ENCODE assay signal across 20 mouse cellular contexts in genomic region chr13:98500471-98501125, GRCm38 (mm10). TPM values are rescaled to one million over a fixed set of nuclear protein-coding genes. Genes with fewer than 3 reads are reported as not detected.
"Had no signal": no experiment of that assay in that cellular context is flagged by ENCODE, and none has a peak within 500 bp of the region (broad histone marks: within the 10 kb centered on the region; RNA-seq: fewer than 3 reads in every experiment).

No protein-coding gene starts in this region.

- H3K4me2 ChIP-seq: lung, embryonic 15.5 days; midbrain, embryonic 12.5 days; midbrain, embryonic 15.5 days; neural tube, embryonic 12.5 days had no signal

- H3K9me3 ChIP-seq: lung, embryonic 15.5 days; midbrain, embryonic 12.5 days; midbrain, embryonic 15.5 days; neural tube, embryonic 12.5 days had no signal

- H3K36me3 ChIP-seq: lung, embryonic 15.5 days; midbrain, embryonic 12.5 days; midbrain, embryonic 15.5 days; neural tube, embryonic 12.5 days had no signal

- DNase-seq: liver, postnatal 0 days; lung, adult 2 months; lung, postnatal 14 days; lung, postnatal 36 days; right cerebral cortex, postnatal 25 days; right cerebral cortex, postnatal 4 days; spleen, adult 18-20 months; thymus, adult 18-20 months; thymus, postnatal 14 days; thymus, postnatal 36 days had no signal

- ATAC-seq: liver, postnatal 0 days; lung, postnatal 0 days; midbrain, embryonic 15.5 days had no signal

- H3K4me3 ChIP-seq: lung, embryonic 15.5 days; megakaryocyte, embryonic 14.5 days; midbrain, embryonic 12.5 days; midbrain, embryonic 15.5 days; neural tube, embryonic 12.5 days had no signal

- H3K27ac ChIP-seq: lung, embryonic 15.5 days; macrophage; midbrain, embryonic 12.5 days; midbrain, embryonic 15.5 days; neural tube, embryonic 12.5 days had no signal

- H3K9ac ChIP-seq: liver, postnatal 0 days; lung, embryonic 15.5 days; midbrain, embryonic 12.5 days; midbrain, embryonic 15.5 days; neural tube, embryonic 12.5 days had no signal

RNA-seq across cellular contexts. Expression of gene Gm10320, which starts 8.8 kb away (rescaled TPM):
- total RNA-seq: midbrain, postnatal 0 days; monocyte, adult 5-6 weeks; neutrophil, adult 5-6 weeks had no signal
- polyA plus RNA-seq: macrophage had no signal
